Mouse (Mus musculus) splenic B cell, adult 2 months (primary cell): ENCODE measurements at regions not wholly inside any gene's neighbourhood (a gene's known extent, or its start where the extent isn't known, plus 50 kb on each side); places are given as distances from the start of the nearest gene placed in this dataset.

Source experiments
- DNase-seq: peaks from one replicate; pipeline ENCODE4 v3.0.0-alpha.2; 2011; ENCODE audit warnings: low read depth, low spot score
- H3K27me3 ChIP-seq: 2 replicates; pipeline ENCODE4 v1.6.1; 2012; ENCODE audit warnings: mild to moderate bottlenecking, low read length, moderate library complexity, mixed read lengths; ENCODE audit not compliant: control insufficient read depth, poor library complexity, insufficient read depth, severe bottlenecking
- H3K36me3 ChIP-seq: 2 replicates; pipeline ENCODE4 v1.6.1; 2012; ENCODE audit warnings: mild to moderate bottlenecking, low read length, moderate library complexity, mixed read lengths; ENCODE audit not compliant: control insufficient read depth, poor library complexity, insufficient read depth, severe bottlenecking

GRCm38 (mm10) chr13:51337931-51338330 is 70.5 kb upstream of the S1pr3 start:
- Histone ChIP-seq H3K27me3 (no peaks in the 10 kb centered on the region), H3K36me3 (no peaks in the 10 kb centered on the region)
- DNase-seq = no peak

GRCm38 (mm10) chr13:51345321-51345720 is 63.1 kb upstream of the S1pr3 start:
- H3K27me3 ChIP-seq = no peaks in the 10 kb centered on the region
- no peaks in the 10 kb centered on the region for H3K36me3 ChIP-seq
- DNase-seq = no peak

GRCm38 (mm10) chr13:51345839-51346550 is 62.4 kb upstream of the S1pr3 start:
- no peaks in the 10 kb centered on the region for H3K36me3 ChIP-seq
- no peaks in the 10 kb centered on the region for H3K27me3 ChIP-seq
- no peak for DNase-seq

GRCm38 (mm10) chr13:51348707-51349106 is 59.7 kb upstream of the S1pr3 start:
- no peaks in the 10 kb centered on the region; the same call in 1 of the 2 replicates for H3K27me3 ChIP-seq
- H3K36me3 ChIP-seq = no peaks in the 10 kb centered on the region
- no peak for DNase-seq

DNA sequence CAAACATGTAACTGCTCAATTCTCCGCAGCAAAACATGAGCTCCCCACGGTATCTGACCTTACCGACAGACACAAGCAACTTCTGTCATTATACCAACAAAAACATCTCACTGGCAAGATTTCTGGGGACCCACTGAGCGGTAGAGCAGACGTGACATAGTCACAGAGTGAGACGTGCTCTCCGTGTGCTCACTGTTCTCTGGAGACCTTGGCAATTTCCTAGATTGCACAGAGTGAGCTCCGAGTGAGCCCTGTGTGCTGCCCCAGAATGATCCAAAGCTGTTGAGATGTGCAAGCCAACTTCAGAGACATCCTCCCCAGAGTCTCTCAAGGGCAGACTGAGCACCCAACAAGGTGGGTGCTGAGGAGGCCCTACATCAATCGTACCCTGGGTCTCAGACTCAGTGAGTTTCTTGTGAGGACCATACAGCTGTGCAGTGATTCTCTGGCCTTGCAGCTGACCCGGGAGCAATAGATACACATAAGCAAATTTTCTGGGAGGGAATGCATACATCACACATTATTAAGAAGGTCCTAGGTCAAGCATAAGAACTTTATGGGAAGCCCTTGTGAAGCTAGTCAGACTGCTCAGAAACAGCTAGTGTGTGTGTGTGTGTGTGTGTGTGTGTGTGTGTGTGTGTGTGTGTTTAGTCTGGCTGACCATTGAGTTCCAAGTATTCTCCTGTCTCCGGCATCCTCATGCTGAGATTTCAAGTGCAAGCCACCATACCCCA is 58.5 kb upstream of the S1pr3 start:
- no peak for DNase-seq
- no peaks in the 10 kb centered on the region for H3K36me3 ChIP-seq
- H3K27me3 ChIP-seq = no peaks in the 10 kb centered on the region; the same call in 1 of the 2 replicates

DNA sequence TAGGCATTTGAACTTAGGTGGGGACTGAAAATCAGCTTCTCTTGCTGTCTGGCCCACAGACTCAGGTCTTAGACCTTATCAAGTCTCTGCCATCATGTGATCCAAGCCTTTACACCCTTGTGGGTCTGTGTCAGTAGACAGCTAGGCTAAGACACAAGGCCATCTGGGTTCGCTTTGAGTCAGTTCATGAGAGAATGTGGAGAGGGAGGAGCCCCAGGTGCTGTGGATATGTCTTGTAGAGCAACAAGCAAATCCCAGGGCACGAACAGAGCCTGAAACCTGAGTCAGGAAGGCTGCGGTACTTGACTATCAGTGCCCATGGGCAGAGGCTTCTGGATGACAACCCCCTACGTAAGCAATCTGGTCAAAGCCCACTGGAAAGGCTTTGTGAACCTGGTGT is 55.6 kb upstream of the S1pr3 start:
- H3K27me3 ChIP-seq = no peaks in the 10 kb centered on the region; the same call in 1 of the 2 replicates
- no peaks in the 10 kb centered on the region for H3K36me3 ChIP-seq
- DNase-seq = no peak

DNA sequence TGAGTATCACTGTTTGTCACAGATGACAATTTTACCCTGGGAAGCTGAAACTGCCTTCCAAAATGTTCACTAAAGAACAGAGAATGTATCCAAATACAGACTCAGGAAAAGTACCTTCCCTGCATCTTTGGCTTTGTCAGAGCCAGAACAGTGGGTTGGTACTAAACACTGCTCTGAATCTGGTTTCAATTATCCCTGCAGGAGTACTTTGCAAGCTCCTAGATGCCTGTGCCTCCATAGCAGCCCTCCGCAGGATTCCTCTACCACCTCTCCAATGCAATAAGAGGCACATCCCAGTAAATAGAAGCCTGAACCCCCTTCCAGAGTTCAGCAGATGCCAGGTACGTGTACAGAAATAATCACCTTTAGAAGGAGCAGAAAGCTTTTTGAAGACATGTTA is 52.9 kb upstream of the S1pr3 start:
- Histone ChIP-seq H3K36me3 (no peaks in the 10 kb centered on the region), H3K27me3 (no peaks in the 10 kb centered on the region; the same call in 1 of the 2 replicates)
- no peak for DNase-seq
